Mouse (Mus musculus) lung, adult 2 months (tissue): ENCODE measurements around the gene Npw.

Experiments used
- CTCF ChIP-seq: fragments of 200-500 bp; IDR thresholded peaks from 2 replicates; pipeline ENCODE4 v1.5.1; 2011; ENCODE audit warnings: mild to moderate bottlenecking, low read length, control low read depth; ENCODE audit not compliant: insufficient read depth
- POLR2A ChIP-seq: fragments of 200-500 bp; IDR thresholded peaks from 2 replicates; pipeline ENCODE4 v1.6.1; 2011; ENCODE audit warnings: low read depth, mild to moderate bottlenecking, control low read depth, low read length, borderline replicate concordance; ENCODE audit errors: extremely low read depth

- TF ChIP-seq CTCF (no peak), POLR2A (no peak)
These were observed 17.7 kb downstream of the Npw start for GRCm38 (mm10) chr17:24640581-24640980.
